Mouse (Mus musculus): ENCODE data around the gene Csdc2.
"Not testable (repeated sequence)": the region's sequence is repeated elsewhere in the genome, so short reads cannot be mapped to it uniquely, and the experiment has no call there.

The Csdc2 gene

GRCm38 (mm10) chr15:81936679-81937078 is at the start of gene Csdc2:
Gene Csdc2 (plus strand): TSS chr15:81936759.
- no peak for DNase-seq (ENCODE audit: low read depth)

GRCm38 (mm10) chr15:81886795-81887550 is 49.6 kb upstream of the Csdc2 start:
- DNase-seq (ENCODE audit: low read depth): no peak

GRCm38 (mm10) chr15:81889175-81889574 is 47.4 kb upstream of the Csdc2 start:
- DNase-seq (ENCODE audit: low read depth): no peak

- no peak for DNase-seq (ENCODE audit: low read depth)
Measured at GRCm38 (mm10) chr15:81891140-81891802, 45.3 kb upstream of the Csdc2 start.

DNA sequence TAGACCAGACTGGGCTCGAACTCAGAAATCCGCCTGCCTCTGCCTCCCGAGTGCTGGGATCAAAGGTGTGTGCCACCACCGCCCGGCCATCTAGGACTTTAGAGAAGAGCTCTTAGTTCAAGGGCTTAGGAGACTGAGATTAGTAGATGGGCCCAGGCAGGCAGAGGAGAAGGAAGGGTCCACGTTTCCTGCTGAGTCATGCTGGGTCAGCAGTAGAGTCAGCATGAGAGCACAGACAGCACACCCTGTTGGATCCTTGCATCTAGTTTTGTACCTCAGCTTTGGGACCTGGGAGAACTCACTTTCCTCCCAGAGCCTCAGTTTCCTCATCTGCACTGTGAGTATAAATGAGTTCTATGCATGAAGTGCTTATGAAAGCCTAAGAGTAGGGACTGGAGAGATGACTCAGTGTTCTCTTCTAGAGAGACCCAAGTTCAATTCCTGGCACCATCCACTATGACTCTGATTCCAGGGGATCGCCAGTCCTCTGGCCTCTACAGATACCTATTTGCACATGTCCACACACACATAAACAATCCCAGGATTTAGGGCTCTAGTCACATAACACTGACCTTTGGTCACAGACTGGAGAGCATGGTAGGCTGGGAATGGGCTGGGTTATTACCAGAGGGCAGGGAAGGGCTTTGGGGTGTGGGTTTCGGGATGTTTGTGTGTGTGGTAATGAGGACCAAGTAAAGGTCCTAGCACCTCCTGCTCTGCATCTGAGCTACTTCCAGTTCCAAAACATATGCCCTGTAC is 44.6 kb upstream of the Csdc2 start:
- no peak for DNase-seq (ENCODE audit: low read depth)

DNA sequence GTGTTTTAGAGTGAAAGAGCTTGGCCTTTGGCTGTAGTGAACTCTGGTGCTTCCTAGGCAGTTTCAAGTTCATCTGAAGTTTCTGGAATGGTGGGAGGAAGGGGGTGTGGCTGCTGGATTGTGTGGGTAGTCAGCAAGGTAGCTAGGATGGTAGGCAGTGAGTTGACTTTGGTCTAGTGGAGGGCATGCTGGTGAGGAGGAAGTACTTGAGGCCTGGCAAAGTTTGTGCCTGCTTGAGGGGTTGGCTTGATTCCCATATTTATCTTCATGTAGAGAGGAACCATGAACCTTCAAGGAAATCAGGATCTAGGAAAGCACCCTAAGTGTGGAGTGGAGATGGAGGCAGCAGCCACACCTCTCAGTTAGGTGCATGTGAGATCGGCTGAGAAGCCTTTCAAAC is 42.6 kb upstream of the Csdc2 start:
- DNase-seq (ENCODE audit: low read depth): no peak

DNA sequence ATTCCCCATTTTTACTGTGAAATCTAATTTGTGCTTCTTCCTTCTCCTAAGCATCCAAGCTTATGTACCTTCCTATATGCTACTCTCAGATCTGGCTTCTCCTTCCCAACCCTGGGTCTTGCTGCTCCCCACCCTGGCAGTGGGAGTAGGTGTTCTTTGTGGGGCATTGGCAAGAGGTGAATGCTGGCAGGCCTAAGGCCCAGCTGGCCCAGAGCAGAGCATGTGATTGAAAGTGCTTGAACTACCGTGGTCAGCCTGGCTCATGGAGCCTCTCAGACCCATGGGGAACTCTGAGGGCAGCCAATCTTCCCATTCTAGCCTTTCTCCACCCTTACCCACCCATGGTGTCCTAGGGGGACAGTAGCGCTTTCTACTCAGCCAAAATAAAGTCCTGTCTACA is 40.2 kb upstream of the Csdc2 start:
- DNase-seq (ENCODE audit: low read depth): no peak

DNA sequence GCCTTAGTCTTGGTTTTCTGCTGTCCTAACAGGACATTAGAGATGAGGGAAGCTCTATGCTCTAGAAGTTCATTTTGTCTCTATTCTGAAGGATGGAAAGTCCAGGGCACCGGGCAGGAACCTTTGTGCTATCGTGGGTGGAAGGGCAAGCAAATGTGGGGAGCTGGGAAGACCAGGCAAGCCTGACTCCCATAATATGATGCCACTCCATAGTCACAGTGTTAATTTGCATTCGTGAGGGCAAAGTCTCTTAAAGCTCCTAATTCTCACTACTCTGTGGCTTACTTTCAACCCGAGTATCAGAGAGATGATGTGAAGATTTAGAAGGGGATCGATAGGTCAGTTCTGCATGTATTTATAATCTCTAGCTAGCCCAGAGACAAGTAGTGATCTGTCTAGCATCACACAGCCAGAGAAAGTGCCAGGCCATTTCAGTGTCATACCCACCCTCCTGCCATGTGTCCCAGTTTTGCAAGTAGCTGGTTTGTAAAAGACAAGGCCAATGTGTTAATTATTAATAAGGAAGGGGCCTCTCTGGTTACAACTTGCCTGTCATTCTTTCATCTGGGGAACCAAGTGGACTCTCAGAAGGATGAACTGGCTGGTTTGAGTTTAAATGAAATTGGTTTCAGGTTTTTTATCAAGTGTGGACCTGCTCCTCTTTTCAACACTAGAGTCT is 38.8 kb upstream of the Csdc2 start:
- DNase-seq (ENCODE audit: low read depth): no peak

DNA sequence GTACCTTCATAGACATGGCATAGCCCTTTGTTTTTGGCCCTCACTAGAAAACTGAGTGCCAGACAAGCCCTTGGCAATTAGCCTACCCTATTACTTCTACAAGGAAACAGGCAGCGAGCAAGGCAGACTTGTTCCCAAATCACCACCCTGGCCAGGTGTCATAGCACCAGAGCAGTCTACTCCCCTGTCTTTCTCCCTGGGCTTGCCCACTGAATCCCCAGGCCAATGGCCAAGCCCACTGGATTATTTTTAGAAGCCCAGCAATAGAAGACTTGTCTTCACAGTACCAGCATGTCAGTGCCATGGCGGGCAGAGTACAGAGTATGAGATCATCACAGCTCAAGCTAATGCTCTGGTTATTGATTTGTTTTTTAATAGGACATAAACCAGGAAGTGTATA is 37.8 kb upstream of the Csdc2 start:
- no peak for DNase-seq (ENCODE audit: low read depth)

DNA sequence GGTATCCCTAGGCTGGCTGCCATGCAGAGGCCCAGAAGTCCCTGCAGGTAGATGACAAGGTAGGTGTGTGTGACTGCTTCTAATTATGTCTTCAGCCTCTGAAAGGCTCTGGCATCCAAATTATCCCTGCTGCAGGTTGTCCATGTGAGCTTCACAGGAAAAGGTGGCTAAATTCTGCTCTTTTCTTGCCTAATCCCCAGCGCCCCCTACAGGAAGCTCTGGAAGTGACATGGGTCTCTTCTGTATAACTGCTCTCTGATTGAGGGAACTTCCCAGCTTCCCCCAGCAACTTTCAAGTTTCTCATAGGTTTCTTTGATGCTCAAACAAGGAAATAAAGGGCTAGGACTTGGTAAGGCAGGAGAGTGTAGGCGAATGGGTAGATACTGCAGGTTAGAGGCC is 31.6 kb upstream of the Csdc2 start:
- DNase-seq (ENCODE audit: low read depth): peak; percentile 74

GRCm38 (mm10) chr15:81907953-81908352 is 28.6 kb upstream of the Csdc2 start:
- no peak for DNase-seq (ENCODE audit: low read depth)

DNA sequence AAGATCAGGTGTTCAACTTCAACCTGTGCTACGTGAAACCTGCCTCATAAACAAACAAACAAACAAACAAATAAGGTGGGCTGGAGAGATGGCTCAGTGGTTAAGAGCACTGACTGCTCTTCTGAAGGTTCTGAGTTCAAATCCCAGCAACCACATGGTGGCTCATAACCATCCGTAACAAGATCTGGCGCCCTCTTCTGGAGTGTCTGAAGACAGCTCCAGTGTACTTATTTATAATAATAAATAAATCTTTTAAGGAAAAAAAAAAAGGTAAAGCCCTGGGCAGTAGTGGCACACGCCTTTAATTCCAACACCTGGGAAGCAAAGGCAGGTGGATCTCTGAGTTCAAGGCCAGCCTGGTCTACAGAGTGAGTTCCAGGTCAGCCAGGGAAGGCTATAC is 27.8 kb upstream of the Csdc2 start:
- DNase-seq (ENCODE audit: low read depth): not testable (repeated sequence)

DNA sequence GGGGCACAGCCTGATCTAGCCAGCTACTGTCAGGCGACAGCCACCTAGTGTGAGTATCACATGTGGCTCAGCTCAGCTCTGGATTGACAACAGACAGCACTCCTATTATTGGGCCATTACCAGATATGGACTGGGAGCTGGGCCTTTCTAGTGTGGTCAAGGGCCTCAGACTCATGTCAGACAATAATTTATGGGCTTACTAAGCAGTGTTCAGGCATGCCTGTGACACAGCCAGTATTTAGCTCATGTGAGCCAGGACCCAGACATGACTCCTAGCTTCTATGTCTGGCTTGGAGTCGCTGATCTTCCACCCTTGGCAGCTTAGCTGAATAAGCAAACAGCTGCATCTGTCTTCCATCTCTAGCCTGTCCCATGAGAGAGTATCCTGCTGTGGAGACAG is 24.1 kb upstream of the Csdc2 start:
- DNase-seq (ENCODE audit: low read depth): no peak

GRCm38 (mm10) chr15:81914668-81915067 is 21.9 kb upstream of the Csdc2 start:
- no peak for DNase-seq (ENCODE audit: low read depth)

GRCm38 (mm10) chr15:81915663-81916062 is 20.9 kb upstream of the Csdc2 start:
- no peak for DNase-seq (ENCODE audit: low read depth)

GRCm38 (mm10) chr15:81917201-81917600 is 19.4 kb upstream of the Csdc2 start:
- no peak for DNase-seq (ENCODE audit: low read depth)

DNA sequence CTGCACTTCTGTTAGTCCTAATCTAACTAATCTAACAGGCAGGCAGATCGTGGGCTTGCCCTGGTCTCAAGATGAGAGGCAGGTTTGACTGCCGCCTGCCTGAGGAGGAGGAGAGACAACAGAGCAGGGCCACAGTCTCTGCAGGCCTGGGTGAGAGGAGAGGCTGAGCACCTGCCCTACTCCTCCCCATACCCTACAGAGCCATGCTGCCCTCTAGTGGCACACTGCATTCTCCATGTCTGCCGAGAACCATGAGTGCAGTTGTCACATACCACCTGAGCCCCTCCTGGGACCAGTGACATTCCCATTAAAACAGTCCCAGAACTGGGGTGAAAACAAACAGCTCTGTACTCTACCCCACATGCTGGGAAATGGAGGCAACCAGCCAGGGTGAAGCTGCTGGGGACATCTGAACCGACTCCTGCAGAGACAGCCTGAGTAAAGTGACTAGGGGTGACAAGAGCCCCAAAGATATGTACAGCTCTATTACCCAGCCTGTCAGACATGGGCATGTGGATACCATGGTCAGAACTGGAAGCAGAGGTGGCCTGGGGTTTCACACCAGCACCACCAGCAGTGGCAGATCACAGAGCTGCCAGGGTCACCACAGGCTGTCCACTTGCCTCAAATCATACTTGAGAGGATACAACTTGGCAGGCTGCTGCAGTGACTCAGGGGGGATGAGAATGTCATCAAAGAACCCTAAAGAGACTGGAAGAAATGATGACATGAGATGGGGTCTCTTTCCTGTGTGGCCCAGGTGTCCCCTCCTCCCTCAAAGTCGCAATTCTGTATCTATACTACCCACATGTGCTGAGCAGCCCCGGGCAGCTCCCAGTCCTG is 18.7 kb upstream of the Csdc2 start:
- DNase-seq (ENCODE audit: low read depth): peak; percentile 61

- no peak for DNase-seq (ENCODE audit: low read depth)
Measured at GRCm38 (mm10) chr15:81919062-81919461, 17.5 kb upstream of the Csdc2 start.

GRCm38 (mm10) chr15:81920546-81921217 is 15.9 kb upstream of the Csdc2 start:
- DNase-seq (ENCODE audit: low read depth): no peak

DNA sequence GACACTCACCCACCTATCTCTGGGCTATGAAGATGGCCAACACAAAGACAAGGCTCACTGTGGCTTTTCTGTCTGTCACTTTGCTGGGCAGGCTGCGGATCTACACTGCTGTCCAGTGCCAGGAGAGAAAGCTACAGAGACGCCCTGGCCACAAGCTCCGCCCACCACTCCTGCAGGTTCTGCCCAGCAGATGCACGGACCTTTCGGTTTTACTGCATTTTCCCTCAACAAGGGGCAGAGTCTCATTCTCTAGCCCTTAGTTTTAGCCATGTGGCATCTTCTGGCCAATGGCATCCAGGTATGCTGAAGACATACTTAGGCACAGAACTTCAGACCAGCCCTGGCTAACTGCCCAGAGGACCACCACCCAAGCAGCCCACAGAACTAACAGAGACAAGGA is 15.3 kb upstream of the Csdc2 start:
- no peak for DNase-seq (ENCODE audit: low read depth)

DNA sequence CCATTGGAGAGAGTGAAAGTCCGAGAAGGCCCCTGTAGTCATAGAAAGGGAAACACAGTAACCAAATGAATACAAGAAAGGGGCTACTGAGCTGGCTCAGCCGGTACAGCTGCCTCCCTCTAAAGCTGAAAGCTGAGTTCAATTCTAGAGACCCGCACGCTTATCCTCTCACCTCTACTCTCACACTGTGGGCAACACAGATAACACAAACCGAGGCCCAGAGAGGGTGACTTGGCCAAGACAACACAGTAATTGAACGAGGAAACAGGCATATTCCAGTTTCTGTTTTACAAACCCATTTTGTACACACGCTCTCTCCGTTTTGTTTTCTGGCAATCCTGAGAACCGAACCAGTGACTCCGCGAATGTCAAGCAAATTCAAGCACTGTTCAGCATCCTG is 11.6 kb upstream of the Csdc2 start:
- DNase-seq (ENCODE audit: low read depth): peak; percentile 34

Measured in c-Kit-positive CD71-negative TER-119-negative erythroid progenitor cells, embryonic 14.5 days (primary cell).